Mouse (Mus musculus) liver, embryonic 14.5 days (tissue): Measurements from ENCODE around the gene Cfap45.

Source experiments
- CTCF ChIP-seq: IDR thresholded peaks from 2 replicates; pipeline ENCODE4 v1.5.1; 2016; ENCODE audit warnings: antibody characterized with exemption, low read depth, control low read depth
- EP300 ChIP-seq: IDR thresholded peaks from 2 replicates; pipeline ENCODE4 v1.6.1; 2016; ENCODE audit warnings: antibody characterized with exemption, low read depth

- TF ChIP-seq CTCF (no peak), EP300 (no peak)
Measured at GRCm38 (mm10) chr1:172520576-172521440, at the start of gene Cfap45.
